Mouse (Mus musculus): ENCODE measurements around the gene Sub1. TPM values are rescaled to one million over a fixed set of nuclear protein-coding genes. Genes with fewer than 3 reads are reported as not detected.
A peak's percentile ranks its signal among the peaks of the same experiment; 100 is the strongest.

Gene Sub1
- polyA plus RNA-seq, 1 experiment from 2014 or later: 739 TPM

GRCm38 (mm10) chr15:12026932-12027450 is 30.2 kb upstream of the Sub1 start:
- Histone ChIP-seq H3K9me3 (no peaks in the 10 kb centered on the region), H3K4me3 (no peak overlapping the region)
- 89% methylated on average over 5 of the region's 5 CpGs for WGBS

DNA sequence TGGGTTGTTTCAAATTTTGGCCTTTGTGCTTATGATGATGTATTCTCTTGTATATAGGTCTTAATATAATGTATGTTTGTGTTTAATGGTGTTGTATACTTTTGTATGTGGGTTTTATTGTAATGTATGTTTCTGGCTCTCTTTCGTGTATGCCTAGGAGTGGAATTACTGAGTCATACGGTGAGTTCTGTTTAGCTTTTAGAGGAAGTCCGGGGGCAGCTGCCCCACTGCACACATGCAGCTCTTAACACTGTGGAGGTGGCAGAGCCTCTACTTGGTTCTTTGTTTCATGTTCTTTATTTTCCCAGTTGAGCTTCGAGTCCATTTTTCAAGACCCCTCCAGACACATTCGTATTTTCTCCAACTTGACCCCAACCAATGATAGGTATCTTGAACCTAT is 29.2 kb upstream of the Sub1 start:
- H3K27ac ChIP-seq: no peak overlapping the region
- H3K27me3 ChIP-seq (ENCODE audit: insufficient read depth, poor library complexity, severe bottlenecking): no peaks in the 10 kb centered on the region
- no peaks in the 10 kb centered on the region for H3K36me3 ChIP-seq
- DNase-seq (ENCODE audit: low spot score): no peak
- no peak overlapping the region for H3K4me3 ChIP-seq
- H3K9me3 ChIP-seq: no peaks in the 10 kb centered on the region
- WGBS: 70% methylated on average over 5 of the region's 5 CpGs
- H3K4me1 ChIP-seq: peaks cover 4% of the 10 kb centered on the region; the same call in 1 of the 2 replicates

More at GRCm38 (mm10) chr15:12026932-12027450, 30.2 kb upstream of the Sub1 start:
- no peak overlapping the region for H3K27ac ChIP-seq
- peak; percentile 53 for DNase-seq (ENCODE audit: low spot score)
- peaks cover 4% of the 10 kb centered on the region; the same call in 1 of the 2 replicates for H3K4me1 ChIP-seq
- no peaks in the 10 kb centered on the region for H3K27me3 ChIP-seq (ENCODE audit: insufficient read depth, poor library complexity, severe bottlenecking)
- no peaks in the 10 kb centered on the region for H3K36me3 ChIP-seq

DNA sequence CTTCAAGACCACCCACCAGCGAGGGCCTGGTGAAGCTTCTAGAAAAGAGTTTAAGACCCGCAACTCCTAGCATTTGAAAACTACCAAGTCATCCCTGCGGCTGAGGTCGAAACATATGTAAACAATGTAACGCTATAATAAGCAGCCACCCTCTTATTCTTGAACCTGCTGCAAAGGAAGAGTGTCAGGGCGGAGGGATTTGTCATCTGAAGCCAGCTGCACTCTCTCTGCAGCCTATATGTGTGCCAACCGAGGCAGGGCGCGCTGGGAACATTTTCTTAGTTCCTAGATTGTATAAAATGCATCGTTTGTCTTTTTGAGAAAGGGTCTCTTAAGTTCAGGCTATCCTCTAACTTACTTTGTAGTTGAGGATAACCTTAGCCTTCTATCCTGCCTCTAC is 28.6 kb upstream of the Sub1 start:
- Histone ChIP-seq H3K4me1 (peaks cover 4% of the 10 kb centered on the region; the same call in 1 of the 2 replicates), H3K4me3 (no peak overlapping the region), H3K27me3 (ENCODE audit: insufficient read depth, poor library complexity, severe bottlenecking) (no peaks in the 10 kb centered on the region), H3K36me3 (no peaks in the 10 kb centered on the region), H3K9me3 (no peaks in the 10 kb centered on the region), H3K27ac (no peak overlapping the region)
- WGBS: 83% methylated on average over 10 of the region's 10 CpGs
- DNase-seq (ENCODE audit: low spot score): peak; percentile 56

DNA sequence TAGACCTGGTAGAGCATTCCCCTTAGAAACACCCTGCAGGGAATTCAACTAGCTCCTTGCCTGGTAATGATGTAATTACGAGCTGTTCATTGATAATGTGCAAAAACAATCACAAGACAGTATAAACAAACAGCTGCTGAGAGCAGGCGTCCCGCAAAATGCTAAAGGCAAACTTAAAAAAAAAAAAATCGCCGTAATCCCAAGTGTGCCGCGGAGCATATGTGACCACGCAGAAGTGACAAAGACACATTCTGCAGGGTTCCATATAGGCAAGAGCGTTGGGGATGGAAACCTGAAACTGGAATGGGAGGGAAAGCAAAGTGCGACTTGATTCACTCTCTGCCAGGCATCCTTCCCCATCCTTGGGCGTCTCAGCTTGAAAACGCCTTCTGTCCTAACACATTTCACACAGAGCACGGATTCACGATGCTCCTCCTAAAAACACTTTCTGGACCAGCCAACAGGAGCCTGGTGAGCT is 28.0 kb upstream of the Sub1 start:
- DNase-seq (ENCODE audit: low spot score): peak; percentile 24
- Histone ChIP-seq H3K4me1 (peaks cover 4% of the 10 kb centered on the region; the same call in 1 of the 2 replicates), H3K9me3 (no peaks in the 10 kb centered on the region), H3K27ac (no peak overlapping the region), H3K27me3 (ENCODE audit: insufficient read depth, poor library complexity, severe bottlenecking) (no peaks in the 10 kb centered on the region), H3K4me3 (no peak overlapping the region), H3K36me3 (no peaks in the 10 kb centered on the region)
- 47% methylated on average over 14 of the region's 14 CpGs for WGBS

- DNase-seq (ENCODE audit: low spot score): peak; percentile 33
- H3K27ac ChIP-seq: no peak overlapping the region
- no peaks in the 10 kb centered on the region for H3K9me3 ChIP-seq
- no peaks in the 10 kb centered on the region for H3K27me3 ChIP-seq (ENCODE audit: insufficient read depth, poor library complexity, severe bottlenecking)
- no peak overlapping the region for H3K4me3 ChIP-seq
- H3K36me3 ChIP-seq: no peaks in the 10 kb centered on the region
- WGBS: 87% methylated on average over 14 of the region's 14 CpGs
- H3K4me1 ChIP-seq: peaks cover 7% of the 10 kb centered on the region; the same call in 1 of the 2 replicates
These were observed 22.7 kb upstream of the Sub1 start for GRCm38 (mm10) chr15:12019443-12019842.

DNA sequence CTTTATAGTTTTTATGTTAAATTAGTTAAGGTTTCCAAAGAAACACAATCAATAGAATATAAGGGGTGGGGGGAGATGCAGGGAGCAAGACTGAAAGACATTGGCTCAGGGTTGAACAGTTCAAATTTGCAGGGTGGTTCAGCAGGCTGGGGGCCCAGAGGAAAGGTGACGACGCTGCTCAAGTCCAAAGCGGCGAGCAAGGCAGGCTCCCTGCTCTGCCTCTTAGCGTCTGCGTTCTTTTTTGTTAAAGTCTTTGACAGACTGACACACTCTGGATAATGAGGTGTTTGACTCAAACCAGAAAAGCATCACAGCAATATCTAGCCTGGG is 21.6 kb upstream of the Sub1 start:
- Histone ChIP-seq H3K4me3 (no peak overlapping the region), H3K27me3 (ENCODE audit: insufficient read depth, poor library complexity, severe bottlenecking) (no peaks in the 10 kb centered on the region), H3K36me3 (no peaks in the 10 kb centered on the region), H3K27ac (no peak overlapping the region), H3K4me1 (0 out of 2 replicates have a peak, but pooled peaks cover 7% of the 10 kb centered on the region), H3K9me3 (no peaks in the 10 kb centered on the region)
- 68% methylated on average over 6 of the region's 6 CpGs for WGBS
- DNase-seq (ENCODE audit: low spot score): no peak

- H3K27me3 ChIP-seq (ENCODE audit: insufficient read depth, poor library complexity, severe bottlenecking): no peaks in the 10 kb centered on the region
- H3K27ac ChIP-seq: no peak overlapping the region
- peak; percentile 70 for DNase-seq (ENCODE audit: low spot score)
- H3K4me3 ChIP-seq: no peak overlapping the region
- no peaks in the 10 kb centered on the region for H3K36me3 ChIP-seq
- H3K4me1 ChIP-seq: 0 out of 2 replicates have a peak, but pooled peaks cover 7% of the 10 kb centered on the region
- no peaks in the 10 kb centered on the region for H3K9me3 ChIP-seq
- WGBS: 44% methylated on average over 13 of the region's 13 CpGs
These were observed 21.1 kb upstream of the Sub1 start for GRCm38 (mm10) chr15:12017700-12018427.

DNA sequence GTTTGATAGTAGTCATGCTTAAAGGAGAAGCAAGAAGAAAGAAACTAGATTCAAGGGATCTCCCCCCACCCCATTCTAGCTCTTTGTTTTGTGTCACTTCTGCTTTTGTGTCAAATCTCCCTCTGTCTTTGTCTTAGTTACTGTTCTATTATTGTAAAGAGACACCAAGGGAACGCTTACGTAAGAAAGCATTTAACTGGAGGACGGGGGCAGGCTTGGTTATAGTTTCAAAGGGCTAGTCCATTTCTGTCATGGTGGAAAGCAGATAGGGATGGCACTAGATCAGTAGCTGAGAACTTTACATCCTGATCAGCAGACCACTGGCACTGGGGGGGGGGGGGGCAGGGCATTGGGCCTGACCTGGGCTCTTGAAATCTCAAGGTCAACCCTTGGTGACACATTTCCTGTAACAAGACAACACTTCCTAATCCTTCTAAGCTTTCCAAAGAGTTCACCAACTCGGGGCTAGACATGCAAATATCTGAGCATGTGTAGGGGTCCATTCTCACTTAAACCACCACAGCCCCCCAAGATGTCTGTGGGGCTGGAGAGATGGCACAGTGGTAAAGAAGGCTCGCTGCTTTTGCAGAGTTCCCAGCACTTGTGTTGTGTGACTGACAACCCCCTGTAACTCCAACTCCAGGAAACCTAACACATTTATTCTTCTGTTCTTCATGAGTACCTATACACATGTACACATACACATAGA is 17.6 kb upstream of the Sub1 start:
- Histone ChIP-seq H3K27ac (no peak overlapping the region), H3K4me3 (no peak overlapping the region), H3K36me3 (no peaks in the 10 kb centered on the region), H3K9me3 (no peaks in the 10 kb centered on the region), H3K27me3 (ENCODE audit: insufficient read depth, poor library complexity, severe bottlenecking) (no peaks in the 10 kb centered on the region), H3K4me1 (0 out of 2 replicates have a peak, but pooled peaks cover 10% of the 10 kb centered on the region)
- no peak for DNase-seq (ENCODE audit: low spot score)
- 75% methylated on average over 5 of the region's 5 CpGs for WGBS

DNA sequence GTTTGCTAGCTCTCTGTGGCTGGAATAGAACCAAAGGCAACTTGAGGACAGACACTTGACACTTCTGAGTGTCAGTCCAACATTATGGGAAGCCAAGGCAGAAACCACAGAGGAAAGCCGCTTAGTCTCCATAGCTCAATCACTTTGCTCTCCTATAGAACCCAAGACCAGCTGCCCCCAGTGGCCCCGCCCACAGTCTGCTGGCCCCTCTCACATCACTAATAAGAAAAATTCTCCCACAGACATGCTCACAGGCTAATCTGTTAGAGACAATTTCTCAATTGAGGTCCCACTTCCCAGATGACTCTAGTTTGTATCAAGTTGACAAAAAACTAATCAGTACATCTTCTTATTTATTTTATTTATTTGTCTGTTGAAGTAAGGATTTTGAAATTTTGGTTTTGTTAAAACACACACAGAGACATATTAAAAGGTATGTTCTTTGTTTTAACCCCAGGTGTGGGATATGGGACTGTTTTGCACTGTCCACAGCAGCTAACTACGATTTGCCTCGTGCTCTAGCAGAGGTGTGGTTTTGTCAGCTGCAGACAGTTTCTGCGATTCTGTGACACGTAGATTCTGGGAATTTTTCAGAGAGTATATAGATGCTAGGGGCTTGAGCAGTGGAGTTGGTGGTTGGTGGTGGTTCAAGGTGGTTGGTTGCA is 16.9 kb upstream of the Sub1 start:
- Histone ChIP-seq H3K9me3 (no peaks in the 10 kb centered on the region), H3K4me1 (0 out of 2 replicates have a peak, but pooled peaks cover 10% of the 10 kb centered on the region), H3K27ac (no peak overlapping the region), H3K4me3 (no peak overlapping the region), H3K27me3 (ENCODE audit: insufficient read depth, poor library complexity, severe bottlenecking) (no peaks in the 10 kb centered on the region), H3K36me3 (no peaks in the 10 kb centered on the region)
- no peak for DNase-seq (ENCODE audit: low spot score)
- 69% methylated on average over 6 of the region's 6 CpGs for WGBS

DNA sequence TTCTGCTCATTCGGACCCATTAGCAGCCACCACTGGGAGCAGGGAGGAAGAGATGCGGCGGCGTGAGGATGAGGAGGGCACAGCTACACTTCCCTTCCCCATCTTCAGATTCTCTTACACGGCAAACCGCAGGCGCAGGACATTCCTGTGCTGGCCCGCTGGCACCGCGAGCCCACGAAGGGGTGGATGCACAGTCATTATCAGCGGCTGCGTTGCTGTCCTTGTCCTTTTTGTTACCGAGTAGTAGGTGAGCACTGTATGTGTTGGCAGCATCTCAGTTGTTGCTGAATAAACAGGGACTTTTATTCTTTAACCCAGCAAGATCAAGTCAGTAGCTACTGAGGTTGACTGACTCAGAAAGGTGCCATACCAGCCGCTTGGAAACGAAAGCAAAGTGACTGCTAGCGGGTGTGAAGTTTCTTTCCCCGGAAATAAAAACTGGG is 13.8 kb upstream of the Sub1 start:
- no peaks in the 10 kb centered on the region for H3K27me3 ChIP-seq (ENCODE audit: insufficient read depth, poor library complexity, severe bottlenecking)
- no peak overlapping the region for H3K27ac ChIP-seq
- H3K4me1 ChIP-seq: 0 out of 2 replicates have a peak, but pooled peaks cover 4% of the 10 kb centered on the region
- WGBS: 18% methylated on average over 18 of the region's 18 CpGs
- H3K4me3 ChIP-seq: peak overlapping the region; percentile 57
- no peaks in the 10 kb centered on the region for H3K9me3 ChIP-seq
- no peak for DNase-seq (ENCODE audit: low spot score)
- H3K36me3 ChIP-seq: no peaks in the 10 kb centered on the region

GRCm38 (mm10) chr15:12009712-12010601 is 13.2 kb upstream of the Sub1 start:
- H3K4me1 ChIP-seq: 0 out of 2 replicates have a peak, but pooled peaks cover 4% of the 10 kb centered on the region
- no peaks in the 10 kb centered on the region for H3K36me3 ChIP-seq
- H3K27ac ChIP-seq: no peak overlapping the region
- no peak for DNase-seq (ENCODE audit: low spot score)
- no peaks in the 10 kb centered on the region for H3K9me3 ChIP-seq
- peak overlapping the region; percentile 57 for H3K4me3 ChIP-seq
- WGBS: 38% methylated on average over 23 of the region's 23 CpGs
- H3K27me3 ChIP-seq (ENCODE audit: insufficient read depth, poor library complexity, severe bottlenecking): no peaks in the 10 kb centered on the region

GRCm38 (mm10) chr15:12008894-12009293 is 12.1 kb upstream of the Sub1 start:
- WGBS: 86% methylated on average over 5 of the region's 5 CpGs
- no peaks in the 10 kb centered on the region for H3K27me3 ChIP-seq (ENCODE audit: insufficient read depth, poor library complexity, severe bottlenecking)
- H3K27ac ChIP-seq: no peak overlapping the region
- H3K4me1 ChIP-seq: 0 out of 2 replicates have a peak, but pooled peaks cover 4% of the 10 kb centered on the region
- no peaks in the 10 kb centered on the region for H3K36me3 ChIP-seq
- no peak overlapping the region for H3K4me3 ChIP-seq
- no peak for DNase-seq (ENCODE audit: low spot score)
- no peaks in the 10 kb centered on the region for H3K9me3 ChIP-seq
